Mouse (Mus musculus): ENCODE results near the gene Rgs12.

Gene Rgs12

DNA sequence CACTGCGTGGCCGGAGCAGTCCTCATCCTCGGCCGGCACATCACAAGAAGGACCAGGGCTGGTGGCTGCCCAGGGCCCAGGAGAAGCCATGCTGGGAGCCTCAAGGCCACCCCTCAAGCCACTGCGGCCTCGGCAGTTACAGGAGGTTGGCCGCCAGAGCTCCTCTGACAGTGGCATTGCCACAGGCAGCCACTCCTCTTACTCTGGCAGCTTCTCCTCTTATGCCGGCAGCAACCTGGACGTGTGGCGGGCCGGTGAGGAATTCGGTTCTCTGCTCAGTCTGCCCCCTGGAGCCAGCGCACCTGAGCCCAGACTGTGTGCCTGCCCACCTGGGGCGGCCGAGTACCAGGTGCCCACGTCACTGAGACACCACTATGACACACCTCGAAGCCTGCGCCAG is 129.9 kb downstream of the Rgs12 start:
- DNase-seq (ENCODE audit: low read depth, low spot score): no peak

DNA sequence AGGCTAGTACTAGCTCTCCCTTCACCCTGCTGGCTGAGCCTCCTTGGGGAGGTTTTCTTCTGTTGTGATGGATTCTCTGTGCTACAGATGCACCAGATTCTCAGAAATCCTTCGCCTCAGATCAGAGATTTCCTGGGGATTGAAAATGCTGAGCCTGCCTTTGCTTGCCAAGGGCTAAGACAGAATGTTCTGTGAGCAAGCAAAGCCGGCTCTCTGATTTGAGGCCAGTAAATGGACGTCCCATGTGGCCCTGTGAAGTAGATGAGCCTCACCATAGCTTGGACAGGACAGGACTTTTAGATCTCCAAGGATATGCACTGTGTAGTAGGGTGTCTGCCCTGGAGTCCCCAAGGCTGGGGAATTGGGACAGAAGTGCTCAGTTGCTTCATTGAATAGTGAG is 135.7 kb downstream of the Rgs12 start:
- DNase-seq (ENCODE audit: low read depth, low spot score): no peak

DNA sequence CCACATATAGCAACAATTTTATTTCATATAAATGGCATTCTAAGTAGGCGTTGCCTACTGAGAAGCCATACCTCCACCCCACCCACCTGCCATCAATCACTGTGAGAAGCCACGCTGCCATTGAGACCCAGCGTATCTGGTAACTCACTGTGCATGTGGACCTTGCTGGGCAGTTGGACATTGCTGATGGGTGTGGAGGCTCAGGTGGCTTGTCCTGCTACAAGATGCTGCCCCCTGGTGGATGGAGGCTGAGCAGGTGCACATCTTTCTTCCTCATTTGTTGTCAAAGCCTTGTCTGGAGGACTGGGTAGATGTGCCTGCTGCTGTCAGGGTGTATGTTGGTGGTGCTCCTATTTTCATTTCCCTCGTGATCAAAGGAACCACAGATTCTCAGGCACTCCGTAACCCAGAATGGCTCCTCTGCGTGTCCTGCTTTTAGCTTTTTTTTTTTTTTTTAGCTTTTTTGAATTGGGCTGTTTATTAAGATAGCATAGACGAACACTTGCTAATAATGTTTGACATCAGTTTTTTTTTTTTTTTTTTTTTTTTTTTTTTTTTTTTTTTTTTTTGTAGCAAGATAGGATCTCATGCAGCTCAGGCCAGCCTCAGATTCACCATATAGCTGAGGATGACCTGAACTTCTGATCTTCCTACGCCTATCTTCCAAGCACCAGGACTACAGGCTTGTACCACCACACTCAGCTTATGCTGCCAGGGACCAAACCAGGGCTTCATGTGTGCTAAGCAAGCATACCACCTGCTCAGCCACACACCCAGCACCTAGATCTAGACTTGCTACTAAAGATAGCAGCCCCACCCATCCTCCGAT is 139.8 kb downstream of the Rgs12 start:
- DNase-seq (ENCODE audit: low read depth, low spot score): peak; percentile 53

Data from CD4-positive helper T cell, adult 2 months (primary cell).